Mouse (Mus musculus) ES-Bruce4 (cell line): ENCODE results near the gene Borcs8.

Experiments
- CTCF ChIP-seq: IDR thresholded peaks from one replicate; pipeline ENCODE4 v1.8.1; 2011; ENCODE audit warnings: low read depth, low read length
- EP300 ChIP-seq: IDR thresholded peaks from 2 replicates; pipeline ENCODE4 v1.6.1; 2011; ENCODE audit warnings: low read depth, low read length; ENCODE audit not compliant: insufficient read depth
- POLR2A ChIP-seq: IDR thresholded peaks from one replicate; pipeline ENCODE4 v1.8.1; 2011; ENCODE audit warnings: low read length; ENCODE audit not compliant: insufficient read depth

DNA sequence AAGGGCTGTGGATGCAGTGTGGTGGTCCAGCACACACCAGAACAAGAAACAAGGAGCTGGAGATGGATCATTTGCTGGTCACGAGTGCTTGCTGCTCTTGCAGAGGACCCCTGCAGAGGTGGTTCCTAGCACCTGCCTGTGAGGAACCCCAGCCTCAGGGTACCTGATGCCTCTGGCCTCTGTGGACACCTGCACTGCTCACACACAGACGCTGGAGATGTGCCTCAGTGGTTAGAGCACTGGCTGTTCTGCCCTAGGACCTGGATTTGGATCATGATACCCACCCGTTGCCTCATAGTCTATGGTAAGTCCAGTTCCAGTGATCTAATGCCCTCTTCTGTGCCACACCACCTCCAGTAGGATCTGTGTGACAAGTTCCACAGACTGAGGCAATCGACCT lies 2.7 kb upstream of the Borcs8 start:
- TF ChIP-seq POLR2A (no peak), CTCF (no peak), EP300 (no peak)
